Mouse (Mus musculus) CH12.LX (cell line): ENCODE data around the gene Tmem41b. TPM values are rescaled to one million over a fixed set of nuclear protein-coding genes. Genes with fewer than 3 reads are reported as not detected.
A peak's percentile ranks its signal among the peaks of the same experiment; 100 is the strongest.

ENCODE experiments used
- DNase-seq: peaks from one replicate; pipeline ENCODE4 v3.0.0-alpha.2; 2013; ENCODE audit errors: extremely low read depth
- H3K27ac ChIP-seq: 2 replicates; pipeline ENCODE4 v1.5.1; 2012; ENCODE audit warnings: low read depth, mild to moderate bottlenecking, control low read depth, moderate library complexity; ENCODE audit not compliant: insufficient read depth
- H3K27me3 ChIP-seq: replicated peaks from 2 replicates; pipeline ENCODE3; 2012; ENCODE audit warnings: inconsistent platforms
- H3K36me3 ChIP-seq, 2 experiments: replicated peaks in 1 of 2; 2 replicates each; pipeline versions ENCODE3 to v1.6.1; 2012; ENCODE audit warnings: inconsistent platforms in 1 of 2, low read length in 1 of 2, mild to moderate bottlenecking in 1 of 2, mixed read lengths in 1 of 2, moderate library complexity in 1 of 2; ENCODE audit not compliant: control insufficient read depth in 1 of 2, insufficient read depth in 1 of 2
- H3K4me1 ChIP-seq, 2 experiments: 2 replicates each; pipeline ENCODE4 v1.6.1; 2012; ENCODE audit warnings: inconsistent platforms in 1 of 2, moderate library complexity in 1 of 2; ENCODE audit not compliant: insufficient read depth in 2 of 2, control insufficient read depth in 1 of 2
- H3K4me2 ChIP-seq: 2 replicates; pipeline ENCODE4 v1.6.1; 2012; ENCODE audit warnings: low read depth, mild to moderate bottlenecking, control low read depth; ENCODE audit not compliant: poor library complexity, insufficient read depth, severe bottlenecking
- H3K4me3 ChIP-seq, 3 experiments: fragments of 150-350 bp in 1 of 3; sonication (generic) in 1 of 3; replicated peaks in 1 of 3; 2 replicates each; pipeline versions ENCODE3 to v1.5.1; 2011 to 2012; ENCODE audit warnings: low read depth in 2 of 3, low read length in 2 of 3, mild to moderate bottlenecking in 2 of 3, moderate library complexity in 2 of 3, control low read depth in 1 of 3, improper control_type of control experiment in 1 of 3, inconsistent platforms in 1 of 3, mixed read lengths in 1 of 3; ENCODE audit not compliant: poor library complexity in 1 of 3
- H3K79me2 ChIP-seq: replicated peaks from 2 replicates; pipeline ENCODE4 v1.6.1; 2012; ENCODE audit warnings: mild to moderate bottlenecking, moderate library complexity; ENCODE audit not compliant: control insufficient read depth, poor library complexity, insufficient read depth, severe bottlenecking; ENCODE audit errors: extremely low read depth
- H3K9ac ChIP-seq: 2 replicates; pipeline ENCODE4 v1.6.1; 2012; ENCODE audit warnings: low read depth, mild to moderate bottlenecking, control low read depth, moderate library complexity; ENCODE audit not compliant: insufficient read depth
- H3K9me3 ChIP-seq: replicated peaks from 2 replicates; pipeline ENCODE3; 2012; ENCODE audit warnings: low read length, inconsistent platforms, mixed read lengths
- BHLHE40 ChIP-seq: IDR thresholded peaks from 2 replicates; pipeline ENCODE4 v1.6.1; 2011; ENCODE audit warnings: mild to moderate bottlenecking, low read depth, low read length, improper control_type of control experiment
- CHD1 ChIP-seq: IDR thresholded peaks from 2 replicates; pipeline ENCODE4 v1.6.1; 2012; ENCODE audit warnings: low read depth, low read length, improper control_type of control experiment, inconsistent platforms
- CHD2 ChIP-seq: IDR thresholded peaks from 2 replicates; pipeline ENCODE4 v1.6.1; 2011; ENCODE audit warnings: low read length, improper control_type of control experiment
- E2F4 ChIP-seq: IDR thresholded peaks from 2 replicates; pipeline ENCODE4 v1.6.1; 2011; ENCODE audit warnings: low read depth, low read length, improper control_type of control experiment; ENCODE audit not compliant: insufficient replicate concordance
- EP300 ChIP-seq: IDR thresholded peaks from 2 replicates; pipeline ENCODE4 v1.6.1; 2011; ENCODE audit warnings: low read length, improper control_type of control experiment
- ETS1 ChIP-seq: conservative IDR thresholded peaks from 2 replicates; pipeline ENCODE4 v1.6.1; 2012; ENCODE audit warnings: low read depth, mild to moderate bottlenecking, inconsistent platforms, low read length, improper control_type of control experiment, moderate library complexity
- GABPA ChIP-seq: IDR thresholded peaks from 2 replicates; pipeline ENCODE4 v1.6.1; 2012; ENCODE audit warnings: low read depth, low read length, improper control_type of control experiment, inconsistent platforms; ENCODE audit not compliant: insufficient replicate concordance
- JUN ChIP-seq: IDR thresholded peaks from 2 replicates; pipeline ENCODE4 v1.6.1; 2011; ENCODE audit warnings: low read depth, mild to moderate bottlenecking, low read length, improper control_type of control experiment, moderate library complexity; ENCODE audit not compliant: insufficient read depth
- JUND ChIP-seq: conservative IDR thresholded peaks from 2 replicates; pipeline ENCODE4 v1.6.1; 2011; ENCODE audit warnings: low read depth, low read length, improper control_type of control experiment
- KAT2A ChIP-seq: IDR thresholded peaks from 2 replicates; pipeline ENCODE4 v1.6.1; 2012; ENCODE audit warnings: low read length, improper control_type of control experiment, inconsistent platforms; ENCODE audit not compliant: insufficient replicate concordance
- MAFK ChIP-seq: IDR thresholded peaks from 2 replicates; pipeline ENCODE4 v1.6.1; 2011; ENCODE audit warnings: low read length, improper control_type of control experiment; ENCODE audit not compliant: insufficient replicate concordance
- MAX ChIP-seq: IDR thresholded peaks from 2 replicates; pipeline ENCODE4 v1.6.1; 2011; ENCODE audit warnings: low read length, improper control_type of control experiment
- MAZ ChIP-seq: IDR thresholded peaks from 2 replicates; pipeline ENCODE4 v1.6.1; 2012; ENCODE audit warnings: low read depth, mild to moderate bottlenecking, inconsistent platforms, low read length, improper control_type of control experiment, moderate library complexity
- MEF2A ChIP-seq: IDR thresholded peaks from 2 replicates; pipeline ENCODE4 v1.6.1; 2014; ENCODE audit warnings: low read depth, mild to moderate bottlenecking, inconsistent platforms, low read length, improper control_type of control experiment, borderline replicate concordance
- MXI1 ChIP-seq: IDR thresholded peaks from 2 replicates; pipeline ENCODE4 v1.6.1; 2011; ENCODE audit warnings: mild to moderate bottlenecking, low read depth, low read length, improper control_type of control experiment
- MYC ChIP-seq: IDR thresholded peaks from 2 replicates; pipeline ENCODE4 v1.6.1; 2011; ENCODE audit warnings: low read depth, mild to moderate bottlenecking, improper control_type of control experiment, low read length
- NELFE ChIP-seq: IDR thresholded peaks from 2 replicates; pipeline ENCODE4 v1.6.1; 2011; ENCODE audit warnings: low read depth, low read length, improper control_type of control experiment
- NRF1 ChIP-seq: IDR thresholded peaks from 2 replicates; pipeline ENCODE4 v1.6.1; 2014; ENCODE audit warnings: low read depth, mild to moderate bottlenecking, inconsistent platforms, low read length, improper control_type of control experiment, moderate library complexity
- PAX5 ChIP-seq: IDR thresholded peaks from 2 replicates; pipeline ENCODE4 v1.6.1; 2012; ENCODE audit warnings: low read length, inconsistent platforms, mixed read lengths
- RCOR1 ChIP-seq: conservative IDR thresholded peaks from 2 replicates; pipeline ENCODE4 v1.6.1; 2012; ENCODE audit warnings: low read depth, mild to moderate bottlenecking, inconsistent platforms, low read length, improper control_type of control experiment
- SIN3A ChIP-seq: IDR thresholded peaks from 2 replicates; pipeline ENCODE4 v1.6.1; 2012; ENCODE audit warnings: low read length, improper control_type of control experiment, inconsistent platforms
- SMC3 ChIP-seq: IDR thresholded peaks from 2 replicates; pipeline ENCODE4 v1.6.1; 2011; ENCODE audit warnings: low read depth, low read length, improper control_type of control experiment
- TCF12 ChIP-seq: IDR thresholded peaks from 2 replicates; pipeline ENCODE4 v1.6.1; 2014; ENCODE audit warnings: low read depth, mild to moderate bottlenecking, inconsistent platforms, low read length, improper control_type of control experiment
- UBTF ChIP-seq: IDR thresholded peaks from 2 replicates; pipeline ENCODE4 v1.6.1; 2012; ENCODE audit warnings: low read depth, mild to moderate bottlenecking, inconsistent platforms, low read length, improper control_type of control experiment, moderate library complexity
- USF1 ChIP-seq: IDR thresholded peaks from 2 replicates; pipeline ENCODE4 v1.6.1; 2014; ENCODE audit warnings: low read depth, mild to moderate bottlenecking, inconsistent platforms, low read length, improper control_type of control experiment
- USF2 ChIP-seq: conservative IDR thresholded peaks from 2 replicates; pipeline ENCODE4 v1.6.1; 2011; ENCODE audit warnings: low read depth, low read length, improper control_type of control experiment
- ZKSCAN1 ChIP-seq: IDR thresholded peaks from 2 replicates; pipeline ENCODE4 v1.6.1; 2012; ENCODE audit warnings: low read depth, inconsistent platforms, low read length, improper control_type of control experiment, borderline replicate concordance
- ZMIZ1 ChIP-seq: IDR thresholded peaks from 2 replicates; pipeline ENCODE4 v1.6.1; 2012; ENCODE audit warnings: low read depth, mild to moderate bottlenecking, inconsistent platforms, low read length, improper control_type of control experiment
- ZNF384 ChIP-seq: IDR thresholded peaks from 2 replicates; pipeline ENCODE4 v1.6.1; 2012; ENCODE audit warnings: low read depth, low read length, improper control_type of control experiment, inconsistent platforms
- dilution Hi-C: fragments of 300-500 bp; cut with MboI; formaldehyde crosslinking; loops from 2 replicates; pipeline ENCODE4 v1.14.3; 2020; ENCODE audit warnings: low sequenced_read_pairs; ENCODE audit not compliant: extremely low pct_unique_long_range_greater_than_20kb, extremely low pct_ligation_motif_present
- in situ Hi-C: fragments of 300-500 bp; cut with MboI; formaldehyde crosslinking; loops from 3 replicates; pipeline ENCODE4 v1.14.3; 2019; ENCODE audit warnings: low sequenced_read_pairs, low pct_ligation_motif_present, low pct_unique_long_range_greater_than_20kb, mixed read lengths
- polyA plus RNA-seq: library from polyadenylated mRNA; unstranded; fragments of >175 nt; gene quantifications from 2 replicates; pipeline ENCODE4 v1.2.1, GENCODE M21; 2012; ENCODE audit warnings: low read depth; ENCODE audit not compliant: insufficient read length
- total RNA-seq, 2 experiments: library from RNA; depleted of rRNA; stranded (reverse); fragments of 300-350 nt in 1 of 2; fragments of >200 nt in 1 of 2; gene quantifications; 2 replicates each; pipeline ENCODE4 v1.2.3; 2012 to 2014

Gene Tmem41b
- total and polyA plus RNA-seq, 3 experiments = 51.1 to 106 (median 56.3) TPM

DNA sequence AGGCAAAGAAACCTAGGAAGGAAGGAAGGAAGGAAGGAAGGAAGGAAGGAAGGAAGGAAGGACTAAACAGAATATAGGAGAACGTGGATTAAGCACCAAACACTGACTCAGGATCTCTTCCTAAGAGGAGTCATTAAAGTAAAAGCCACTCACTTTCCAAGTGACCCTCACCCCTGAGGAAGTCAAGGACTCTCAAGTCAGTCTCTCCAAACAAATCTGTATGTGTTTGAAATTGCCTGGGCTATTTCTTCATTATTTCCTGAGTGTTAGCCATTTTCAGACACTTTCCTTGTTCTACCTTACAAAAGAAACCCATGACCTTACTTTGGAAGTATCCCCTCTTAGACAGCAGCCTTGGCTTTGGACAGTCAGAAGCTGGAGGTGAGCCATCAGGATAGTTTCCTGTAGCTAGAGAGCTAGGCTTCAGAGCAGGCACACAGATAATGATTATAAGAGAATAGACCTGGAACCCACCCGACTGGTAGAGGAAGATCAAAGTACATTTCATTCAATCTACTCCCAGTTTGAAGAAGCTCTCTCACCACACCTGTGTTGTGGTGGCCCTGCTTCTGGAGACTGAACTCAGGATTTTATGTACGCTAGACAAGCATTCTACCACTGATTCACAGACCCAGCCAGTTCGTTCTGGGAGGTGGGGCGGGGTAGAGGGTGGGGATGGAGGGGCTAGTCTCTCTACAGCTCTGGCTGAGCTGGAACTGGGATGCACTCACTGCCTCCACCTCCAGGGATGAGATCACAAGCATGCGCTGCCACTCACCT, 31.9 kb downstream of the Tmem41b start:
- no peaks in the 10 kb centered on the region for H3K9me3 ChIP-seq
- peaks cover 14% of the 10 kb centered on the region; the same call in 1 of the 2 replicates for H3K79me2 ChIP-seq
- H3K4me2 ChIP-seq = no peak overlapping the region
- no peak overlapping the region for H3K27ac ChIP-seq
- H3K4me3 ChIP-seq = no peak overlapping the region
- no peak for TF ChIP-seq JUN
- no peak for TF ChIP-seq SMC3
- no peak for TF ChIP-seq CHD1
- TF ChIP-seq BHLHE40 = no peak
- no peak for TF ChIP-seq JUND
- no peak for TF ChIP-seq RCOR1
- TF ChIP-seq NRF1 = no peak
- TF ChIP-seq PAX5 = no peak
- no peak for TF ChIP-seq USF1
- TF ChIP-seq GABPA = no peak
- TF ChIP-seq UBTF = no peak
- TF ChIP-seq EP300 = no peak
- dilution Hi-C loops = no loop called here
- no peak overlapping the region for H3K9ac ChIP-seq
- H3K4me1 ChIP-seq = peaks cover 4 to 30% of the 10 kb centered on the region in 2 experiments; a peak in 3 of 4 replicates
- in situ Hi-C loops = no loop called here
- no peak for DNase-seq
- no peaks in the 10 kb centered on the region for H3K36me3 ChIP-seq
- peaks cover 7% of the 10 kb centered on the region for H3K27me3 ChIP-seq

DNA sequence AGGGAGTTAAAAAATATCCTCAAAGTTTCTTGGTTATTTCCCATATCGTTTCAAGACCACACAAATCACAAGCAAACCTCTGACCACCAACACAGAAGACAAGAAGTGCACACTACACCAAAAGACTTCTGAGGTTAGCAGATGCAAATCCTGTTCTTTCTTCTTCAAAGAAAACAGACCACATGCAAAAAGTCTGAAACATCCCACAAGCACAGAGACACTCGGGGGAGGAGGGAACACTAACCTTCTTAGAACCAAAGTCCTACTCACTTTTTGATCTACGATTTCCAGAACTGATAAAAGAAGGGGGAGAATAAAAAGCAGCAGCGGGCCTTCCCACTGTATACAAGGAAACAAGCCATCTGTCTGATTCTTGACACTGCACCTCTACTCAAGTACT, 35.4 kb downstream of the Tmem41b start:
- H3K9ac ChIP-seq = no peak overlapping the region
- peaks cover 2% of the 10 kb centered on the region for H3K27me3 ChIP-seq
- no peak overlapping the region for H3K27ac ChIP-seq
- no peaks in the 10 kb centered on the region for H3K9me3 ChIP-seq
- H3K4me3 ChIP-seq = no peak overlapping the region
- peak; percentile 73 for DNase-seq
- peaks cover 4 to 22% of the 10 kb centered on the region in 2 experiments; a peak in 3 of 4 replicates for H3K4me1 ChIP-seq
- no peaks in the 10 kb centered on the region for H3K36me3 ChIP-seq
- peak overlapping the region; percentile 98 for H3K4me2 ChIP-seq
- peaks cover 7% of the 10 kb centered on the region; the same call in 1 of the 2 replicates for H3K79me2 ChIP-seq
- dilution Hi-C loops (no loop called here), in situ Hi-C loops (no loop called here)
- TF ChIP-seq JUN = peak; percentile 52; the same call in 1 of the 2 replicates
- peak; percentile 87 for TF ChIP-seq EP300
- 0 out of 2 replicates have a peak, but pooled peaks have one; percentile 34 for TF ChIP-seq ZNF384
- peak; percentile 65; the same call in 1 of the 2 replicates for TF ChIP-seq MAX
- peak; percentile 48 for TF ChIP-seq JUND
- no peak for TF ChIP-seq ZKSCAN1
- TF ChIP-seq ZMIZ1 = no peak
- TF ChIP-seq MAZ = peak; percentile 74
- TF ChIP-seq PAX5 = no peak
- TF ChIP-seq MYC = peak; percentile 76
- TF ChIP-seq CHD2 = 0 out of 2 replicates have a peak, but pooled peaks have one; percentile 10
- TF ChIP-seq MXI1 = 0 out of 2 replicates have a peak, but pooled peaks have one; percentile 35
- no peak for TF ChIP-seq UBTF
- 0 out of 2 replicates have a peak, but pooled peaks have one; percentile 59 for TF ChIP-seq E2F4
- TF ChIP-seq TCF12 = peak; percentile 65; the same call in 1 of the 2 replicates
- peak; percentile 94 for TF ChIP-seq MAFK
- peak; percentile 80 for TF ChIP-seq RCOR1
- TF ChIP-seq BHLHE40 = peak; percentile 89
- no peak for TF ChIP-seq KAT2A
- TF ChIP-seq USF2 = no peak
- TF ChIP-seq MEF2A = peak; percentile 73
- peak; percentile 63 for TF ChIP-seq SIN3A
- TF ChIP-seq NELFE = no peak
- TF ChIP-seq ETS1 = peak; percentile 67
